ENCODE assay signal across 9 mouse cellular contexts in genomic region chr17:28926380-28926779, GRCm38 (mm10). TPM values are rescaled to one million over a fixed set of nuclear protein-coding genes. Genes with fewer than 3 reads are reported as not detected.
DNase-seq lines count a peak whose midpoint lies in the region; TF ChIP-seq lines count a peak whose summit lies in the region.
"Had no signal": no experiment of that assay in that cellular context is flagged by ENCODE, and none has a peak within 500 bp of the region (broad histone marks: within the 10 kb centered on the region; RNA-seq: fewer than 3 reads in every experiment).

No protein-coding gene starts in this region.

- TF ChIP-seq POLR2A in cortical plate, adult 2 months (IDR thresholded peaks at IDR 0.05; ENCODE audit: extremely low read depth, insufficient read depth, low read length) = no peak

- H3K27me3 ChIP-seq in C2C12 (ENCODE audit: control insufficient read depth, insufficient read depth, insufficient read length) = no peaks in the 10 kb centered on the region
- H3K27me3 ChIP-seq: limb, embryonic 12.5 days had no signal

- no peak overlapping the region for H3K27ac ChIP-seq in cortical plate, adult 2 months (ENCODE audit: insufficient read depth, low read length)
- H3K27ac ChIP-seq: limb, embryonic 12.5 days had no signal

- no peak overlapping the region for H3ac ChIP-seq in C2C12 (ENCODE audit: control insufficient read depth, insufficient read length, low read depth)

- H3K4me1 ChIP-seq in cortical plate, adult 2 months (ENCODE audit: control insufficient read depth, insufficient read depth, low read length) = peaks cover 1% of the 10 kb centered on the region; the same call in 1 of the 2 replicates

- intact Hi-C loops in gastrocnemius, postnatal 36 days (cut with DNase I) = loop anchor here (2.0 to 5.0 kb wide), 3 partner anchors 44 to 239 kb away; no protein-coding TSS in a partner anchor

- DNase-seq in WW6 (ENCODE audit: low read depth, low spot score) = peak; percentile 55
- DNase-seq in gastrocnemius, postnatal 36 days = peak; percentile 64 to 74
- DNase-seq in kidney, postnatal 36 days = peak; percentile 73 to 91
- DNase-seq in lung, adult 18-20 months = peak; percentile 74 to 83
- DNase-seq in retina, postnatal 7 days (ENCODE audit: low read depth, low spot score) = peak; percentile 70
- DNase-seq in thymus, postnatal 4 days = peak; percentile 88

- no peaks in the 10 kb centered on the region for H3K79me2 ChIP-seq in C2C12 (ENCODE audit: control insufficient read depth, insufficient read depth)

- peak; percentile 41 for TF ChIP-seq CTCF in C2C12 (IDR thresholded peaks at IDR 0.05; ENCODE audit: control insufficient read depth, insufficient read depth, insufficient read length)
- peak; percentile 85 for TF ChIP-seq CTCF in cortical plate, adult 2 months (IDR thresholded peaks at IDR 0.05; ENCODE audit: extremely low read depth, insufficient read depth, low read length)

- H3K4me3 ChIP-seq in C2C12 (ENCODE audit: insufficient read depth, poor library complexity, severe bottlenecking) = no peak overlapping the region
- H3K4me3 ChIP-seq in cortical plate, adult 2 months (ENCODE audit: insufficient read depth, low read length) = no peak overlapping the region
- H3K4me3 ChIP-seq: limb, embryonic 12.5 days had no signal

- no peaks in the 10 kb centered on the region for H3K36me3 ChIP-seq in C2C12 (ENCODE audit: control insufficient read depth, insufficient read depth)
- H3K36me3 ChIP-seq: limb, embryonic 12.5 days had no signal

- H3K79me3 ChIP-seq in C2C12 (ENCODE audit: low read depth) = no peaks in the 10 kb centered on the region

TF ChIP-seq in C2C12, 6 proteins besides CTCF, POLR2A, EP300 and RAD21:
- no peak for TF ChIP-seq MYOD1 (IDR thresholded peaks at IDR 0.05; ENCODE audit: control insufficient read depth, insufficient read length, low read depth)
- no peak for TF ChIP-seq MAX (IDR thresholded peaks at IDR 0.05)
- no peak for TF ChIP-seq USF1 (IDR thresholded peaks at IDR 0.05; ENCODE audit: low read depth)
- no peak for TF ChIP-seq MYOG (IDR thresholded peaks at IDR 0.05; ENCODE audit: control insufficient read depth, extremely low read depth, insufficient read length)
- no peak for TF ChIP-seq CEBPB (IDR thresholded peaks at IDR 0.05; ENCODE audit: low read depth)
- no peak for TF ChIP-seq FOSL1 (IDR thresholded peaks at IDR 0.05; ENCODE audit: insufficient read depth, low read length, poor library complexity, severe bottlenecking)

RNA-seq across cellular contexts. Expression of gene 4930539E08Rik, which starts 11.3 kb away (rescaled TPM):
- 0.01 TPM for polyA plus RNA-seq in C2C12 (2012; fragmentation: generic; extraction: Trizol)
- 7.6 and 7.9 TPM in 2 replicates for polyA plus RNA-seq in cortical plate, adult 2 months (2012; rRNA removed)
- total RNA-seq in gastrocnemius, postnatal 36 days (2021) = not detected

RNA-seq across cellular contexts. Expression of gene Pxt1, which starts 17.3 kb away (rescaled TPM):
- not detected for polyA plus RNA-seq in C2C12 (2012; fragmentation: generic; extraction: Trizol)
- not detected in 2 replicates for polyA plus RNA-seq in cortical plate, adult 2 months (2012; rRNA removed)
- not detected for total RNA-seq in gastrocnemius, postnatal 36 days (2021)

RNA-seq across cellular contexts. Expression of gene Kctd20, which starts 25.4 kb away (rescaled TPM):
- 33.0 TPM for polyA plus RNA-seq in C2C12 (2012; fragmentation: generic; extraction: Trizol)
- polyA plus RNA-seq in cortical plate, adult 2 months (2012; rRNA removed) = 46.5 and 50.0 TPM in 2 replicates
- total RNA-seq in gastrocnemius, postnatal 36 days (2021) = 10 to 100 TPM; 32.2 to 36.7 TPM
